Mouse (Mus musculus) E14TG2a.4 (cell line): Measurements from ENCODE around the gene Tmem201.

ENCODE experiments used
- CTCF ChIP-seq: conservative IDR thresholded peaks from 2 replicates; pipeline ENCODE4 v1.5.1; 2014; ENCODE audit warnings: low read length
- NANOG ChIP-seq: IDR thresholded peaks from 2 replicates; pipeline ENCODE4 v1.6.1; 2014; ENCODE audit warnings: borderline replicate concordance, low read length, mixed read lengths
- POU5F1 ChIP-seq: IDR thresholded peaks from 2 replicates; pipeline ENCODE4 v1.6.1; 2014; ENCODE audit warnings: low read length, borderline replicate concordance

GRCm38 (mm10) chr4:149784371-149784770 lies 46.5 kb upstream of the Tmem201 start:
- TF ChIP-seq CTCF (no peak), NANOG (no peak), POU5F1 (no peak)
